Mouse (Mus musculus) liver, adult 2 months (tissue): ENCODE results near the gene Agk.

ENCODE experiments used
- CTCF ChIP-seq: fragments of 200-500 bp; IDR thresholded peaks from 2 replicates; pipeline ENCODE4 v1.5.1; 2011; ENCODE audit warnings: low read depth, low read length, control low read depth
- POLR2A ChIP-seq: fragments of 200-500 bp; IDR thresholded peaks from 2 replicates; pipeline ENCODE4 v1.6.1; 2011; ENCODE audit warnings: low read length, control low read depth; ENCODE audit not compliant: insufficient read depth; ENCODE audit errors: extremely low read depth

- TF ChIP-seq CTCF (no peak), POLR2A (no peak)
Observed at GRCm38 (mm10) chr6:40388660-40389059, 63.7 kb downstream of the Agk start.
